Mouse (Mus musculus) E14TG2a.4 (cell line): ENCODE measurements around the gene 3110040M04Rik.

Experiments used
- H3K27me3 ChIP-seq: 2 replicates; pipeline ENCODE4 v1.6.1; 2014; ENCODE audit warnings: low read length, control low read depth; ENCODE audit not compliant: insufficient read depth
- H3K36me3 ChIP-seq: 2 replicates; pipeline ENCODE4 v1.6.1; 2014; ENCODE audit warnings: low read length, control low read depth; ENCODE audit not compliant: insufficient read depth
- H3K4me1 ChIP-seq: replicated peaks from 2 replicates; pipeline ENCODE4 v1.6.1; 2014; ENCODE audit warnings: low read depth, low read length, control low read depth
- H3K4me3 ChIP-seq: replicated peaks from 2 replicates; pipeline ENCODE4 v1.5.1; 2014; ENCODE audit warnings: mild to moderate bottlenecking, low read length
- H3K9me3 ChIP-seq: 2 replicates; pipeline ENCODE4 v1.6.1; 2014; ENCODE audit warnings: low read length, control low read depth
- CTCF ChIP-seq: conservative IDR thresholded peaks from 2 replicates; pipeline ENCODE4 v1.5.1; 2014; ENCODE audit warnings: low read length
- NANOG ChIP-seq: IDR thresholded peaks from 2 replicates; pipeline ENCODE4 v1.6.1; 2014; ENCODE audit warnings: borderline replicate concordance, low read length, mixed read lengths
- POU5F1 ChIP-seq: IDR thresholded peaks from 2 replicates; pipeline ENCODE4 v1.6.1; 2014; ENCODE audit warnings: low read length, borderline replicate concordance

Gene 3110040M04Rik

DNA sequence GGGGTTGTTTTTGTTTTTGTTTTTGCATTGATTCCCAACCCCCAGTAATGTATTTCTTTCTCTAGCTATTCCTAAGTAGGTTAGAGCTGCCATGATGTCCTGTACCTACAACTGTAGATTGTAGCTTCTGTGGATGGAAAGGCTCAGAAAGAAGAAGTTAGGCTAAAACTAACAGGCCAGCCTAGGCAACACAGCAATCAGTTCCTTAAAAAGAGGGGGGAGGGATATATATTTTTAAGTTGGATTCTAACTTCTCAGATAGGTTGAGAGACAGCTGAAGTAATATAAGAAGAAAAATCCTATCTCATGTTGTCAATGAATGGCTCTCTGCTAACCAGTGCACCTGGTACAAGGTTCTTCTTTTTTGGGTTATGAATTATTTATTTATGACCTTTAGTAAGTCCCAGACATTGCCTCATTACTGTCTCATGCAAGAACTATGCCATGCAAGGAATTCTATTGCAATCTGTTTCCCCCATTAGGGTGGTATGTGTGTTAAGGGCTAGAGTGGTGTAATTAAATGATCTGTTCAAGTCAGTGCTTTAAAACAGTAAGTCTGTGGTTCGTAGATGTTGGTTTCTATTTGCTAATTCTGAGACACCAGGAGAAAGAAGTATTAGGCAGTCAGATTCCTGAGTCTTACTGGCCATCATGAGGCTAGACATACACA lies 24.5 kb downstream of the 3110040M04Rik start:
- Histone ChIP-seq H3K36me3 (no peaks in the 10 kb centered on the region), H3K9me3 (no peaks in the 10 kb centered on the region), H3K4me1 (no peaks in the 10 kb centered on the region), H3K27me3 (no peaks in the 10 kb centered on the region), H3K4me3 (no peak overlapping the region)
- TF ChIP-seq POU5F1 (no peak), CTCF (no peak), NANOG (no peak)

DNA sequence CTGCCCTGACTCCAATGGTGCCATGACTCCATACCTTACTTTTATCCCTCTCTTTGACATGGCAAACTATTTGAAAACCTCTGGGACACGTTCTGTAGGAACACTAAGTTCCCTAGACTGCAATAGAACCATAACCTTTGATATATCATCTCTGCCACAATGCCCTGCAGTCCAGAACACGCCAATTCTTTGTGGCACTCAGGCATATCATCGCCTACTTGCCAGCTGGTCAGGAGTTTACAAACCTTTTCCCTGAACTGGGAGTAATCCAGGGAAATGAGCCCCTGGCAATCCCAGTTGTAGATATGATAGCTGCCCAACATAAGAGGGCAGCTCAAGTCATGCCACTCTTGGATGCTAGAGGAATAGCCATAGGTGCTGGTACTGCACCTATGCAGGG lies 28.4 kb downstream of the 3110040M04Rik start:
- H3K27me3 ChIP-seq: no peaks in the 10 kb centered on the region
- TF ChIP-seq CTCF (no peak), POU5F1 (no peak), NANOG (no peak)
- no peaks in the 10 kb centered on the region for H3K36me3 ChIP-seq
- H3K4me3 ChIP-seq: no peak overlapping the region
- H3K9me3 ChIP-seq: no peaks in the 10 kb centered on the region
- H3K4me1 ChIP-seq: peaks cover 30% of the 10 kb centered on the region

GRCm38 (mm10) chr1:151233756-151234155 lies 29.8 kb downstream of the 3110040M04Rik start:
- Histone ChIP-seq H3K9me3 (no peaks in the 10 kb centered on the region), H3K27me3 (no peaks in the 10 kb centered on the region), H3K4me3 (no peak overlapping the region), H3K4me1 (peaks cover 30% of the 10 kb centered on the region), H3K36me3 (no peaks in the 10 kb centered on the region)
- TF ChIP-seq CTCF (no peak), POU5F1 (no peak), NANOG (no peak)

DNA sequence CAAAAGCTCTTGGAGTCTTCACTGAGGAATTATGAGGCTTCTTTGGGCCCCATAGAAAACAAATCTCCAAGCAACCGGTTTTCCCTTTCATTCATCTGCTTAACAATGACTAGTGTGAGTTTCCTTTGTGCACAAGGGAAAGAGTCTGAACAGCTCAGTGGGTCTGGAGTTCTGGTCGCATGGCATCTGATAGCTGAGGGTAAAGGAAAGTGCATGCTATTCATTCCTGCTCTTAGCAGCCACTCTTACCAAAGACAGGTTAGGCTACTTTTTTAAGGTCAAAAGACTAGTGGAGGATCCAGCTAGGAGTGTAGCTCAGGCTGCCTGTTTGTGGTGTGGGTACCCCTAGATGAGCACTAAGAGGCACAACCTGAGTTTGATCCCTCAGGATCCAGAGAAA lies 31.7 kb downstream of the 3110040M04Rik start:
- peak; percentile 67; the same call in 1 of the 2 replicates for TF ChIP-seq NANOG
- TF ChIP-seq CTCF: no peak
- Histone ChIP-seq H3K9me3 (no peaks in the 10 kb centered on the region), H3K4me3 (no peak overlapping the region), H3K27me3 (no peaks in the 10 kb centered on the region), H3K36me3 (no peaks in the 10 kb centered on the region), H3K4me1 (peaks cover 30% of the 10 kb centered on the region)

DNA sequence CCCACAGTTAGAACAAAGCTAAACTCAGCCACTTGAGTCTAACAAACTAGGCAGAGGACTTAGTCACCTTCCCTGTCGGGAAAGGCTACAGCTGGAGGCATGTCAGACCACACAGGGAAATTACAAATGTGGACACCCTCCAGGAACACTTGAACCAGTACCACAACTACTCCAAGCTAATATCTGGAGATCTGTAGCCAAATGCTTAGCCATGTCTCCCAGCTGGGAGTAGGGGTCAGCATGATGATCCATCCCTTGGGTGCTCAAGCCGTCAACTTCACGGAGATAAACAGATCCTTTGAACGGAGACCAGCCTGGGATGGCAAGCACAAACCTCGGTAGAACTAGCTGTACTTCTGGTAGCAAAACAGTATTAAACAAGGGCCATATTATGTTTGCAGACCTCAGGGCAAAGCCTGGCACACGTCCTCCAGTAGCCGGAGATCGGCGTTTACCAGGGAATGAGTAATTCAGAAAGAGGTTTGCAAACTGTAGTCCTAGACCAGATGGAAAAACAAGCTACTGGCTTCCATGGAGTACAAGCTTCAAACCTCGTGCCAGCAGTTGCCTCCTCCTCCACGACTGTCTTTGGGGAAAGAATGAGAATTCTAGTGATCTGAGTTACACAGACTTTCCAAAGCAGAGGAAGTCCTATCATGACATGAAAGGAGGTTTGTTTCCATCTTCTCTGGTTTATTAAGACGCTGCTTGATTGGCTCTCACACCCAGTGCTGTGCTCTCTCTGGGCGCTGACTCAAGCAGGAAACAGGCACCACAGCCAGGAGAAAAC lies 32.4 kb downstream of the 3110040M04Rik start:
- Histone ChIP-seq H3K4me1 (peaks cover 30% of the 10 kb centered on the region), H3K9me3 (no peaks in the 10 kb centered on the region), H3K27me3 (no peaks in the 10 kb centered on the region), H3K36me3 (no peaks in the 10 kb centered on the region), H3K4me3 (no peak overlapping the region)
- TF ChIP-seq CTCF: no peak
- TF ChIP-seq NANOG: no peak
- TF ChIP-seq POU5F1: no peak

- no peaks in the 10 kb centered on the region for H3K9me3 ChIP-seq
- H3K36me3 ChIP-seq: no peaks in the 10 kb centered on the region
- TF ChIP-seq CTCF (no peak), POU5F1 (no peak), NANOG (no peak)
- peaks cover 30% of the 10 kb centered on the region for H3K4me1 ChIP-seq
- no peak overlapping the region for H3K4me3 ChIP-seq
- no peaks in the 10 kb centered on the region for H3K27me3 ChIP-seq
These were observed 33.9 kb downstream of the 3110040M04Rik start for GRCm38 (mm10) chr1:151237780-151238179.

DNA sequence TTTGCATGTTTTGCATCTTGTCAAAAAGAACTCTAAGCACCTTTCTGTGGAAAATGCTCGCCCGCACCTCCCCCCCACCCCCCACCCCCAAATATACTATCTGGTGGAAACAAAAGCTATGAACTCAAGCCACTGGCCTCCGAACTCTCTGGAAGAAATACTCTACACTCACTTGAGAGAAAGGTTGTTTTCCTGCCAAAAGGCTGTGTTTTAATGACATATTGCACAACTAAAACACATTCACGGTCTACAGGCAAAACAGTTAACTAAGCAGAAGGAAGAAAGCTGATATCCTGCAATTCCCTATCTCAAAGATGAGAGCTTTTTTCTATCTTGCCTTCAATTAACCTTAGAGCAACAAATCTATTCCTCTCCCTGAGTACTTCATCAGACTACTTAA lies 39.4 kb downstream of the 3110040M04Rik start:
- H3K36me3 ChIP-seq: no peaks in the 10 kb centered on the region
- no peak for TF ChIP-seq CTCF
- no peak for TF ChIP-seq NANOG
- no peak for TF ChIP-seq POU5F1
- no peak overlapping the region for H3K4me3 ChIP-seq
- peaks cover 16% of the 10 kb centered on the region for H3K4me1 ChIP-seq
- no peaks in the 10 kb centered on the region for H3K9me3 ChIP-seq
- H3K27me3 ChIP-seq: no peaks in the 10 kb centered on the region

DNA sequence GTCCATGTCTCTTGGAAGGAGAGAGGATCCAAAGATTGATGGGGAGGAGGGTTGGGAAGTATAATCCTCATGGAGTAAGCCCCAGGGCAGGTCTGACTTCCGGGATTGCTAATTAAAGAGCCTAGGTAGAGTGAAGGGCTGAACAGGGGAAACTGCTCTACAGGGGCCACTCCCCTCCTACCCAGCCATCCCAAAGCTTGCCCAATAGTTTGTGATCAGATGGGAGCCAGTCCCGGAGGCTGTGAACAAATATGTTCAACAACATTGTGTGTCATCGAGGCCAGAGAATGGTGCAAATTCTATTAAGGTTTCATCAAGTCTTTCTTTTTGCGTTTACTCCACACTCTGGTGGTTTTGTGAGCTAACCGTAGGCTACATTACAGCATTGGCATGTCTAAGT lies 40.1 kb downstream of the 3110040M04Rik start:
- H3K4me1 ChIP-seq: peaks cover 16% of the 10 kb centered on the region
- no peaks in the 10 kb centered on the region for H3K9me3 ChIP-seq
- no peaks in the 10 kb centered on the region for H3K36me3 ChIP-seq
- H3K4me3 ChIP-seq: no peak overlapping the region
- no peaks in the 10 kb centered on the region for H3K27me3 ChIP-seq
- TF ChIP-seq POU5F1 (no peak), NANOG (no peak), CTCF (no peak)

DNA sequence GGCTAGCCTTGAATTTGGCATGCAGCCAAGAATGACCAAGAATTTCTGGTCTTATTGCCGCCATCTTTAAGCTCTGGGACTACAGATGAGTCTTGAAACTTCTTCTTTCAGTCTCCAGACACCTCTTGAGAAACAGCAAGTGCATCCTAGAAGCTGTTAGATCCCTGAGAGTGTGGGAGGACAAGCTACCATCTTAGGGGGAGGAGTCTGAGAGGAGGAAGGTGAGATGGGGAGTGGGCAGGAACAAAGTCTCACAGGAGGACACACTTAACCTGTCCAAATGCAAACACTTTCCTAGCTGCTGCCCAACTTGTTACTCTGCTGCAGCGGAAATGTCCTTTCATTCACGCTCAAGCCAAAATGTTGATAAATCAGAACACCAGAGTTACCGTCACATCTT lies 40.8 kb downstream of the 3110040M04Rik start:
- no peaks in the 10 kb centered on the region for H3K27me3 ChIP-seq
- H3K4me3 ChIP-seq: peak overlapping the region; percentile 32
- H3K36me3 ChIP-seq: no peaks in the 10 kb centered on the region
- H3K4me1 ChIP-seq: peaks cover 16% of the 10 kb centered on the region
- H3K9me3 ChIP-seq: no peaks in the 10 kb centered on the region
- TF ChIP-seq CTCF: no peak
- TF ChIP-seq NANOG: no peak
- TF ChIP-seq POU5F1: no peak
